Mouse (Mus musculus) small intestine, adult 2 months (tissue): ENCODE measurements around the gene Osbpl11.

Experiments
- CTCF ChIP-seq: fragments of 200-500 bp; IDR thresholded peaks from 2 replicates; pipeline ENCODE4 v1.5.1; 2012; ENCODE audit warnings: low read depth, mild to moderate bottlenecking, control low read depth, inconsistent platforms, low read length, moderate library complexity, mixed read lengths; ENCODE audit not compliant: insufficient replicate concordance, insufficient read length; ENCODE audit errors: extremely low read depth
- POLR2A ChIP-seq: fragments of 200-500 bp; IDR thresholded peaks from 2 replicates; pipeline ENCODE4 v1.6.1; 2012; ENCODE audit warnings: low read depth, mild to moderate bottlenecking, control low read depth, inconsistent platforms, low read length, moderate library complexity

GRCm38 (mm10) chr16:33242046-33242445 is 57.2 kb downstream of the Osbpl11 start:
- TF ChIP-seq POLR2A (no peak), CTCF (no peak)
